ENCODE assay signal across 17 mouse cellular contexts in the genomic region with DNA sequence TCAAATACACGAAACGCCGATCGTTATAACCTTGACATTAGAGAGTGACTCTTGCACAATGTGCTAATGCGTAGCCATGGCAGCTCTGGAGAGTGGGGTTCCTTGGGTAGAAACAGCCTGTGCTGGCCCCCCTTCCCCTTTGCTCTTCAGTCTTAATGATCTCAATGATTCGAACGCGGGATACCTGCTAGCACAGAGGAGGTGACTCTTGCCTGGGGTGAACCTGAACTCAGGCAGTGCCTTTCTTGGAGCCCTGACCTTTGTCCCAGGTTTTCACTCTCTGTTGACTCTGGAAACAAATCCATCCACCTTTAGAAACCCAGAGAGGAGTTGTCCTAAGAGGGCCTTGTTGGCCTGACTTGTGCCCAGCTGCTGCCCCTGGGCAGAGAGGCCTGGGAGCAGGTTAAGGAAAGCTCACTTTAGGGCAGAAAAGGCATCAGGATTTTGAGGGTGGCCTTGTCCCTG. TPM values are rescaled to one million over a fixed set of nuclear protein-coding genes. Genes with fewer than 3 reads are reported as not detected.
DNase-seq lines count a peak whose midpoint lies in the region; ATAC-seq lines count a peak whose summit lies in the region.
"Had no signal": no experiment of that assay in that cellular context is flagged by ENCODE, and none has a peak within 500 bp of the region (broad histone marks: within the 10 kb centered on the region; RNA-seq: fewer than 3 reads in every experiment).

No protein-coding gene starts in this region.

- no peak overlapping the region for H3K27ac ChIP-seq in hindbrain, embryonic 13.5 days
- H3K27ac ChIP-seq in hindbrain, embryonic 14.5 days = no peak overlapping the region
- H3K27ac ChIP-seq in liver, embryonic 13.5 days = no peak overlapping the region
- no peak overlapping the region for H3K27ac ChIP-seq in liver, embryonic 16.5 days (ENCODE audit: low read length)
- H3K27ac ChIP-seq: embryonic facial prominence, embryonic 10.5 days; forebrain, embryonic 13.5 days; heart, adult 2 months; heart, embryonic 15.5 days; hindbrain, postnatal 0 days had no signal

- H3K27me3 ChIP-seq in hindbrain, embryonic 13.5 days = no peaks in the 10 kb centered on the region
- H3K27me3 ChIP-seq in hindbrain, embryonic 14.5 days (ENCODE audit: control insufficient read depth, insufficient read depth, low read length) = no peaks in the 10 kb centered on the region
- H3K27me3 ChIP-seq in liver, embryonic 13.5 days = no peaks in the 10 kb centered on the region
- H3K27me3 ChIP-seq in liver, embryonic 16.5 days (ENCODE audit: control insufficient read depth, insufficient read depth, low read depth, low read length) = no peaks in the 10 kb centered on the region
- H3K27me3 ChIP-seq: forebrain, embryonic 13.5 days; heart, embryonic 15.5 days had no signal

- DNase-seq in hindbrain, embryonic 14.5 days (ENCODE audit: low spot score) = no peak
- no peak for DNase-seq in liver, embryonic 13.5 days
- no peak for DNase-seq in liver
- DNase-seq in cerebellum, postnatal 25 days = no peak
- DNase-seq: cerebellum, adult 18-20 months; cerebellum, adult 9-11 months; forebrain, postnatal 0 days; gastrocnemius, postnatal 14 days; heart, adult 2 months; heart, postnatal 14 days had no signal

- 91% methylated on average over 8 of the region's 8 CpGs for WGBS in hindbrain, embryonic 13.5 days
- 91% methylated on average over 8 of the region's 8 CpGs for WGBS in hindbrain, embryonic 14.5 days
- WGBS in liver, embryonic 13.5 days (ENCODE audit: insufficient replicate concordance) = 81% methylated on average over 8 of the region's 8 CpGs
- WGBS in liver, embryonic 16.5 days (ENCODE audit: insufficient replicate concordance) = 69% methylated on average over 8 of the region's 8 CpGs

- no peak overlapping the region for H3K4me3 ChIP-seq in hindbrain, embryonic 13.5 days
- H3K4me3 ChIP-seq in hindbrain, embryonic 14.5 days (replicated peaks; ENCODE audit: low read length) = no peak overlapping the region
- no peak overlapping the region for H3K4me3 ChIP-seq in liver, embryonic 13.5 days (replicated peaks)
- no peak overlapping the region for H3K4me3 ChIP-seq in liver, embryonic 16.5 days (ENCODE audit: low read depth, low read length)
- H3K4me3 ChIP-seq: embryonic facial prominence, embryonic 10.5 days; forebrain, embryonic 13.5 days; heart, adult 2 months; heart, embryonic 15.5 days had no signal

- peaks cover 58% of the 10 kb centered on the region for H3K36me3 ChIP-seq in hindbrain, embryonic 13.5 days
- H3K36me3 ChIP-seq in hindbrain, embryonic 14.5 days (replicated peaks; ENCODE audit: control insufficient read depth, insufficient read depth) = peaks cover 31% of the 10 kb centered on the region
- peaks cover 12% of the 10 kb centered on the region; the same call in 1 of the 2 replicates for H3K36me3 ChIP-seq in liver, embryonic 13.5 days
- peaks cover 3% of the 10 kb centered on the region; the same call in 1 of the 2 replicates for H3K36me3 ChIP-seq in liver, embryonic 16.5 days (ENCODE audit: control insufficient read depth, insufficient read depth)
- H3K36me3 ChIP-seq: embryonic facial prominence, embryonic 10.5 days had no signal

- ATAC-seq in hindbrain, embryonic 13.5 days (ENCODE audit: low FRiP score) = no peak
- ATAC-seq in hindbrain, embryonic 14.5 days (ENCODE audit: low FRiP score) = no peak
- ATAC-seq in liver, embryonic 13.5 days (ENCODE audit: low read depth) = peak; percentile 14; the same call in 1 of the 2 replicates
- ATAC-seq in liver, embryonic 16.5 days (ENCODE audit: low read depth) = 0 out of 2 replicates have a peak, but pooled peaks have one; percentile 37
- ATAC-seq: forebrain, embryonic 13.5 days; forebrain, postnatal 0 days; hindbrain, postnatal 0 days had no signal

- H3K9me3 ChIP-seq in hindbrain, embryonic 13.5 days = no peaks in the 10 kb centered on the region
- H3K9me3 ChIP-seq in hindbrain, embryonic 14.5 days (ENCODE audit: control insufficient read depth, low read length) = no peaks in the 10 kb centered on the region
- no peaks in the 10 kb centered on the region for H3K9me3 ChIP-seq in liver, embryonic 13.5 days (replicated peaks)
- no peaks in the 10 kb centered on the region for H3K9me3 ChIP-seq in liver, embryonic 16.5 days (replicated peaks; ENCODE audit: control insufficient read depth, low read length)
- H3K9me3 ChIP-seq: embryonic facial prominence, embryonic 10.5 days; forebrain, embryonic 13.5 days; heart, embryonic 15.5 days had no signal

- 0 out of 2 replicates have a peak overlapping the region, but pooled peaks have one; percentile 9 for H3K9ac ChIP-seq in hindbrain, embryonic 13.5 days
- H3K9ac ChIP-seq in hindbrain, embryonic 14.5 days = no peak overlapping the region
- H3K9ac ChIP-seq in liver, embryonic 13.5 days = no peak overlapping the region
- no peak overlapping the region for H3K9ac ChIP-seq in liver, embryonic 16.5 days (ENCODE audit: low read depth, low read length)
- H3K9ac ChIP-seq: forebrain, embryonic 13.5 days; forebrain, postnatal 0 days; heart, embryonic 15.5 days had no signal

- H3K4me2 ChIP-seq in hindbrain, embryonic 13.5 days = no peak overlapping the region
- no peak overlapping the region for H3K4me2 ChIP-seq in hindbrain, embryonic 14.5 days (replicated peaks)
- H3K4me2 ChIP-seq in liver, embryonic 13.5 days = no peak overlapping the region
- H3K4me2 ChIP-seq in liver, embryonic 16.5 days (ENCODE audit: low read depth, low read length) = no peak overlapping the region
- H3K4me2 ChIP-seq: forebrain, embryonic 13.5 days; heart, embryonic 11.5 days; heart, embryonic 15.5 days had no signal

- H3K4me1 ChIP-seq in hindbrain, embryonic 13.5 days (replicated peaks) = no peaks in the 10 kb centered on the region
- H3K4me1 ChIP-seq in hindbrain, embryonic 14.5 days (replicated peaks; ENCODE audit: control insufficient read depth, insufficient read depth, low read length) = no peaks in the 10 kb centered on the region
- 0 out of 2 replicates have a peak, but pooled peaks cover 4% of the 10 kb centered on the region for H3K4me1 ChIP-seq in liver, embryonic 13.5 days (replicated peaks)
- no peaks in the 10 kb centered on the region; the same call in 1 of the 2 replicates for H3K4me1 ChIP-seq in liver, embryonic 16.5 days (ENCODE audit: control insufficient read depth, low read depth, low read length)
- H3K4me1 ChIP-seq: heart, embryonic 15.5 days had no signal

RNA-seq across cellular contexts. Expression of a gene that starts 6.8 kb away (rescaled TPM):
- polyA plus RNA-seq in hindbrain, embryonic 13.5 days (2015; fragmentation: Nextera tagmentation; extraction: Ambion mirVana) = 207 and 235 TPM in 2 replicates
- polyA plus RNA-seq in hindbrain, embryonic 14.5 days (2014; fragmentation: Nextera tagmentation; extraction: Ambion mirVana) = 125 and 129 TPM in 2 replicates
- polyA plus RNA-seq in liver, embryonic 13.5 days (2015; fragmentation: Nextera tagmentation; extraction: Ambion mirVana) = 21.9 and 22.5 TPM in 2 replicates
- polyA plus RNA-seq in liver, embryonic 16.5 days (2015; fragmentation: Nextera tagmentation; extraction: Ambion mirVana) = 18.6 and 19.7 TPM in 2 replicates

RNA-seq across cellular contexts. Expression of a gene that starts 22.0 kb away (rescaled TPM):
- 144 and 147 TPM in 2 replicates for polyA plus RNA-seq in hindbrain, embryonic 13.5 days (2015; fragmentation: Nextera tagmentation; extraction: Ambion mirVana)
- polyA plus RNA-seq in hindbrain, embryonic 14.5 days (2014; fragmentation: Nextera tagmentation; extraction: Ambion mirVana) = 132 and 143 TPM in 2 replicates
- 86.5 and 95.8 TPM in 2 replicates for polyA plus RNA-seq in liver, embryonic 13.5 days (2015; fragmentation: Nextera tagmentation; extraction: Ambion mirVana)
- 57.6 and 63.2 TPM in 2 replicates for polyA plus RNA-seq in liver, embryonic 16.5 days (2015; fragmentation: Nextera tagmentation; extraction: Ambion mirVana)

RNA-seq across cellular contexts. Expression of a gene that starts 38.5 kb away (rescaled TPM):
- polyA plus RNA-seq in hindbrain, embryonic 13.5 days (2015; fragmentation: Nextera tagmentation; extraction: Ambion mirVana) = 4.3 and 4.6 TPM in 2 replicates
- 3.5 and 5.2 TPM in 2 replicates for polyA plus RNA-seq in hindbrain, embryonic 14.5 days (2014; fragmentation: Nextera tagmentation; extraction: Ambion mirVana)
- polyA plus RNA-seq in liver, embryonic 13.5 days (2015; fragmentation: Nextera tagmentation; extraction: Ambion mirVana) = 1.4 and 2.5 TPM in 2 replicates
- polyA plus RNA-seq in liver, embryonic 16.5 days (2015; fragmentation: Nextera tagmentation; extraction: Ambion mirVana) = 3.6 and 4.1 TPM in 2 replicates

RNA-seq across cellular contexts. Expression of a gene that starts 54.4 kb away (rescaled TPM):
- polyA plus RNA-seq in hindbrain, embryonic 13.5 days (2015; fragmentation: Nextera tagmentation; extraction: Ambion mirVana) = 0.22 and 0.45 TPM in 2 replicates
- 0.66 TPM in 1 of 2 replicates, not detected in the other for polyA plus RNA-seq in hindbrain, embryonic 14.5 days (2014; fragmentation: Nextera tagmentation; extraction: Ambion mirVana)
- polyA plus RNA-seq in liver, embryonic 13.5 days (2015; fragmentation: Nextera tagmentation; extraction: Ambion mirVana) = 4.5 and 4.7 TPM in 2 replicates
- 2.5 and 3.9 TPM in 2 replicates for polyA plus RNA-seq in liver, embryonic 16.5 days (2015; fragmentation: Nextera tagmentation; extraction: Ambion mirVana)

Comparison
In these comparisons a context has a peak if more than half of its experiments do, and no peak if none do; other contexts are left out.
1. ATAC-seq: peak in liver, embryonic 13.5 days (single experiment) and liver, embryonic 16.5 days (single experiment); none in hindbrain, embryonic 13.5 days (single experiment) and hindbrain, embryonic 14.5 days (single experiment).